Mouse (Mus musculus) fibroblast of lung, adult 2 months (primary cell): ENCODE results near the gene Klc3.

Experiments used
- DNase-seq: peaks from one replicate; pipeline ENCODE4 v3.0.0-alpha.2; 2011; ENCODE audit warnings: low read depth

The Klc3 gene

GRCm38 (mm10) chr7:19403731-19404296, at the start of gene Klc3:
Gene Klc3, minus strand, starts transcription at chr7:19404104.
- DNase-seq = no peak

- DNase-seq = no peak
These were observed 45.3 kb upstream of the Klc3 start for GRCm38 (mm10) chr7:19449165-19449564.

- DNase-seq = no peak
These were observed 43.8 kb upstream of the Klc3 start for GRCm38 (mm10) chr7:19447689-19448088.

- no peak for DNase-seq
These were observed 40.9 kb upstream of the Klc3 start for GRCm38 (mm10) chr7:19444801-19445200.

DNA sequence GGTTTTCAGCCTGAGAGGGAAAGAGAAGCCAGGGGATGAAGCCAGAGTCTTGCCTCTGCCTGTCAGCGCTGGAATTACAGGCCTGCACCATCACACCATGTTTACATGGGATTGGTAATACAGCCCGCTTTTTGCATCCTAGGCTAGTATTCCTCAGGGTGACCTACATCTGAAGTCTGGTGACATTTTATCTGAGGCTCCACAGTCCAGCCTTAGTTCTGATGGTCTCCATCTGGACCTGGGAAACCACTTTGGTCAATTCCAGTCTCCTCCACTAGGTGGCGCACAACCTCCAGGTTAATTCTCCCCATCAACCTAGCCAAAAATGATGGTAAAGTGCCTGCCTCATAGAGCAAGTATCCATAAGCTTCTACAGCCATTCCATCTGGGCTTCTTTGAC, 39.4 kb upstream of the Klc3 start:
- DNase-seq = peak; percentile 33

DNA sequence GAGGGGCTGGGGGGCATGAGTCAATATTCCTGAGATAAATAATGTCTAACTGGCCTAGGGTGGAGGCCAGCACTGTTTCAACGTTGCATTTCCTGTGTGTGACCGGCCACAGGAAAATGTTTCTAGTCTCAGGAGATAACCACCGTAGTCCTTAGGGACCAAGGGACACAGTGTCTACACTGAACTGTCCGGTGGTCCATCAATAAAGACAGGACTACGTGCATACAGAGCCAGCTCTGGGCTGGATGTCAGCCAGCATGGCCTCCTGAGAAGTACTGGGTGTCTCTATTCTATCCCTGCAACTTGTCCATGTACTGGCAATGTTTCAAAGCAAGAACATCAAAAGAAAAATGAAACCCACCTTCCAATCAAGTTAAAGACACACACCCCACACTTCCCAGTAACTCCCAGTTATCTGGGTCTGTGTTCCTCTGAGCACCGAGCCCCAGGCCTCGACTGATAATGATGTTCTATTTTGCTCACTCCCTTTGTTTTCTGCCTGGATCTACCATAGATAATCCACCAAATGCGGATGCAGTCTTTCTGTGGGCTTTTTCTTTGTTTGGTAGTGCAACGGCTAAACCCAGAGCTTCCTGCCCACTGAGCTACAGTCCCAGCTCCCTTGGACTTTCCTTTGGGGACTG, 37.7 kb upstream of the Klc3 start:
- no peak for DNase-seq

- DNase-seq = no peak
These were observed 33.1 kb upstream of the Klc3 start for GRCm38 (mm10) chr7:19437048-19437447.

DNA sequence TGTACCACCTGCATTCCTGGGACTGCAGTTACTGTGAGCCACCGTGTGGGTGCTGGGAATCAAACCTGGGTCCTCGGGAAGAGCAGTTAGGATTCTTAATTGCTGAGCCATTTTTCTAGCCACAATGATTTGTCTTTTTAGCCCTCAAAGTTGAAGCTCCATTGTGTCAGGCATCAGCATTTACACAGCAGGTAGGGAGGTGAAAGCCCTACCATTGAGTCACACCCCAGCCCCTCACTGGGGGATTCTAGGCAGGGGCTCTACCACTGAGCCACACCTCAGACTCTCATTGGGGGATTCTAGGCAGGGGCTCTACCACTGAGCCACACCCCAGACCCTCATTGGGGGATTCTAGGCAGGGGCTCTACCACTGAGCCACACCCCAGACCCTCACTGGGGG, 32.4 kb upstream of the Klc3 start:
- DNase-seq = no peak

- DNase-seq = no peak
These were observed 28.6 kb upstream of the Klc3 start for GRCm38 (mm10) chr7:19432475-19432874.

DNA sequence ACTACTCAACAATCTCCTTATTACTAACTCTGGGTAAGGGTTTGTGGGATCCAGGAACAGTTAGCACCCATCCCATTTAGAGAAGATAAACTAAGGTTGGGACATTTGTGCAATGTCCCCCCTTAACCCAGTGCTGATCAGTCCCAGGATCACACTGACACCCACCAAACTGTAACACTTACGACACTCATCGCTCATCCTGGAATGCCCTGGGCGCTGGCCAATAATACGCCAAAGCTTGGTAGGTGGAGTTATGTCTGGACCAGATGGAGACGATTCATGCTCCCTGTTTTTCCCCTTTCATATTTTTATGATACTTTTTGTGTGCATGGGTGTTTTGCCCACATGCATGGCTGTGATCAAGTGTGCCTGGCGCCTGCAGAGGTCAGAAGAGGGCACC, 26.5 kb upstream of the Klc3 start:
- no peak for DNase-seq

DNA sequence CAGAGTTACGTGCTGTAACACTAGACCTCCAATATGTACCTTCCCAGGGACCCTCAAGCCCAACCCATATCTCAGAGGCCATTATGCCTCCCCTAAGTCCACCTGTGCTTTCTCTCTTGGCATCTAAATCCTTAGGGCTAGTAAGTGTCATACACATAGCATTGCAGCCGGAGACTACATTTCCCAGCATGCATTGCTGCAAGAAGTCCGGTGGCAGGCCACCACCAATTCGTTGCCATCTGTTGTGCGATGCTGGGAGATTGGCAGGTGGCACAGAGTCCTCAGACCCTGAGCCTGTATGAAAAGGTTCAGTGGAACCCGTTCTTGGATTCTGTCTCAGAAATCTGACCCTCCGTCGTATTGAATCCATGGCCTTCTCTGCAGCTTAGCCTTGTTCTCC, 25.8 kb upstream of the Klc3 start:
- no peak for DNase-seq

DNA sequence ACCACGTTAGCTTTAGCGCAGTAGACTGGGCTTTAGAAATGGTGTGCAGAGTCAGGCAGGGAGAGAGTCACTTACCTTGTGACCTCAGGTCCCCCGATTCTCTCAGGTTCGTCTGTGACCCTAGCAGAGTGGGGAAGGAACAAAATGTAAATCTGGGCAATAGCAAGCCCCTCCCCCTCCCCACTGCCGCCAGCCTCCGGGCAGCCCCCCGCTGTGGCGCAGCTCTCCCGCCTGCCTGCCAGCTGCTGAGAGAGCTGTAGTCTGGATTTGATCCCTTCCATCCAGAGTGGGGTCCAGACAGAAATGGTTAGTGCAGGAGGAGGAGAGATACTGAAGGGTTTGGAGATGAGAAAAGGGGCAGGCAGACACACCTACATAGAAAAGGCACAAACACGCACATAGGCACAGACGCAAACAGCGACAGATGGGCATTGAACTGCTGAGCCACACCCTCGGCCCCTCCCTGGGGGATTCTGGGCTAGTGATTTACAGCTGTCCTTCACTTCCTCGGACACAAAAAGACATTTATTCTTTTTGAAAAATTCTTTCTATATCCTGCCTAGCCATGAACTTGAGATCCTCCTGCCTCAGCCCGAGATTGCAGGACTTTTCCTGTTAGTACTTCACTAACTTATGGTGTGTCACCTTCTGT, 24.2 kb upstream of the Klc3 start:
- DNase-seq = no peak

DNA sequence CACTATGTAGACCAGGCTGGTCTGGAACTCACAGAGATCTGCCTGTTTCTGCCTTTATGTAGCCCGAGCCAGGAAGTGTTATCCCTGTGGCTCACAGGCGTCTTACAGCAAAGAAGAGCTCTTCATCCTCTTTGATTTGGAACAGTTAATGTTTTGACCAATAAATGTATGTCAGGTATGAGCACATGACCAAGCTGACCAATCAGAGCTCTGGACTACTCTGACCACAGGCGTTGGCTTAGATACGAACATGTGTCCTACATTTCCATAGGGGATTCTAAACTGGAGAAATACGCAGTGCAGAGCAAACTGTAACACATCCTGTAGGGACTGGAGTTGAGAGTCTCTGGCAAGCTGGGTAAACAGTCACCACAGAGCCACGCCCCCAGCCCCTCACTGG, 23.0 kb upstream of the Klc3 start:
- no peak for DNase-seq

DNA sequence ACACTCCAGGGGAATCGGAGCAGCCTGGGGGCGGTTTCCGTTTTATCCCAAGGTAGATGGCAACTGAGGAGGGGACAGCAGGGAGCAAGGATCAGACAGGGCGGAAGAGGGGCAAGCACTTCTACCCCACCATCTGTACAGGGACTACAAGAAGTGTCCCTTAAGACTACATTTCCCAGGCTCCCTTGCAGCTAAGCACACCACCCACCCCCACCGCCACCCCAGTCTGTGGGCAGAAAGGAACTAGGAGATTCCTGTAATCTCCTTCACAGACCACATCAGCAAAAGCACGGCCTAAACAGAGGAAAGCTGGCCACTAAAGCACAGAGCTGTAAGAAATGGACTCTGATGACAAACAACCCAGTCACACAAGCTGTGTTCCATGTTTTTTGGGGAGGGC, 22.4 kb upstream of the Klc3 start:
- DNase-seq = no peak

DNA sequence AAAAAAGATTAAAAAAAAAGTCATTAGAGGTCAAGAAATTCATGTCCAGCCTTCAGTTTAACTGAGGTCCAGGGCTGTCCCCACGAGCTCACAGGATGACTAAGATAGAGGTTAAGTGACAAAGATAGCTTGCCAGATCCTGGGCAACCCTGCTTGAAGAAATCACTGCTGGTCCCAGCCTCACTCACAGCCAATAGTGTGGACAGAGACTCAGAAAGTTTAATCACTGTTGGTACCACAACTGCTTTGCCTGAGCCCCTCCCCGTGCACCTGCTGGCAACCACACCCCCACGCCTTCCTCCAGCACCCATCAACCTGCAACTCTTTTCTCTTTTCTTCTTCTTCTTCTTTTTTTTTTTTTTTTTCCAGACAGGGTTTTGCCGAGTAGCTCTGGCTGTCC, 20.1 kb upstream of the Klc3 start:
- no peak for DNase-seq

DNA sequence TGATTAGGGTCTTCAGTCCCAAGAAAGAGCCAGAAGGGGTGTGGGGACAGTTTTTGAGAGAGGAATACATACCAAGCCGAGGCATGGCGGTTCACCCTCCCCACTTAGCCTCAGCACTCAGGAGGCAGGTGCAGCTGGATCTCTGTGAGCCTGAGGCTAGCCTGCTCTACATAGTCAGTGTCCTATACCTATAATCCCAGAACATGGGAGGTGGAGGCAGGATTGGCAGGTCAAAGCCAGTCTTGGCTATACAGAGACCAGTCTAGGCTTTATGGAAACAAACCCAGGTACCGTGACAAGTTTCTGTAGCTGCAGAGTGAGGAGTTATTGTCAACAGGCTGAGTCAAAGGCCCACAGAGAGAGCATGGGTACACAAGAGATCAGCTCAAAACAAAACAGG, 19.2 kb upstream of the Klc3 start:
- no peak for DNase-seq

DNA sequence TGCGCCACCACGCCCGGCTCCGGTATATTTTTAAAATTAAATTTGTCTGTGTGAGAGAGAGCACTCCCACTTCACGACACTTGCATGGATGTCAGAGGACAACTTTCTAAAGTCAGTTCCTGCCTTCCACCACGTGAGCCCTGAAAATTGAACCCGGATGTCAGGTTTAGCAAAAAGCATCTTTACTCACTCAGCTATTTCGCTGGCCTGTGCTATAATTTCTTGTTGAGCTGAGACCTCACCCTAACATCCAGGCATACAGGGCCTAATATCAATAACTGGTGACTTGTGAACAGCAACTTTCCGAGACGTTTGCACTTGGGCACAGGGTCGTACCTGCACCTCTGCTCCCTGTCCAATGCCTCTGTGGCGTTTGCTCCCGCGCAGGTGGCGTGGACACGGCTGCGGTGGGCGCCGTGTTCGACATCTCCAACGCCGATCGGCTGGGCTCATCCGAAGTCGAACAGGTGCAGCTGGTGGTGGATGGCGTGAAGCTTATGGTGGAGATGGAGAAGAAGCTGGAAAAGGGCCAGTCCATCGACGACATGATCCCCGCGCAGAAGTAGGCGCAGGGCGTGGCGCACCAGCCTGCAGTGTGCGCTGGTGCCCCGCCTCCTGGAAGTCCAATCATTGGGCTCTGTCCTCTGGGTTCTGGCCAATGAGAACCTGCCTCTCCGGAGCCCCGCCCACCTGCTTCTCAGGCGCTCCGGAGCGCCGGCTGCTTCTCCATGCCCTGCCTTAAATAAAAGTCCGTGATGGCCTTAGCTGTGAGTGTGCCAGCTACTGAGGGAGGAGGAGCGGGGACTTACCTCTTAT, 17.1 kb upstream of the Klc3 start:
- peak; percentile 40 for DNase-seq

- no peak for DNase-seq
These were observed 16.2 kb upstream of the Klc3 start for GRCm38 (mm10) chr7:19420121-19420520.

DNA sequence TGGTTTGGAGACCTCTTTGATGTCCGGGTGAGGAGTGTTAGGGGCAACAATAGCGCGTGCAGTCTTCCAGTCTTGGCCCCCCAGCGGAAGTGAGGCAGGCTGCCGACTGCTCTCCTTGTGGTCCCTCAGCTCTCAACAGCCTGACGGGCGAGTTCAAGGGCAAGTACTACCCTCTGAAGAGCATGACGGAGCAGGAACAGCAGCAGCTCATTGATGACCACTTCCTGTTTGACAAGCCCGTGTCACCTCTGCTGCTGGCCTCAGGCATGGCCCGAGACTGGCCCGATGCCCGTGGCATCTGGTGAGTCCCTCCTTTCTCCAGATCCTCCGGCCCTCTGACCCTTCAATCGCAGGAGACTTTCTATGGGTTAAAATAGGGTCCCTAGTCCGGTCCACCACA, 12.7 kb upstream of the Klc3 start:
- no peak for DNase-seq

GRCm38 (mm10) chr7:19413525-19413924, 9.6 kb upstream of the Klc3 start:
- DNase-seq = no peak

- DNase-seq = no peak
These were observed 7.9 kb upstream of the Klc3 start for GRCm38 (mm10) chr7:19411783-19412182.

DNA sequence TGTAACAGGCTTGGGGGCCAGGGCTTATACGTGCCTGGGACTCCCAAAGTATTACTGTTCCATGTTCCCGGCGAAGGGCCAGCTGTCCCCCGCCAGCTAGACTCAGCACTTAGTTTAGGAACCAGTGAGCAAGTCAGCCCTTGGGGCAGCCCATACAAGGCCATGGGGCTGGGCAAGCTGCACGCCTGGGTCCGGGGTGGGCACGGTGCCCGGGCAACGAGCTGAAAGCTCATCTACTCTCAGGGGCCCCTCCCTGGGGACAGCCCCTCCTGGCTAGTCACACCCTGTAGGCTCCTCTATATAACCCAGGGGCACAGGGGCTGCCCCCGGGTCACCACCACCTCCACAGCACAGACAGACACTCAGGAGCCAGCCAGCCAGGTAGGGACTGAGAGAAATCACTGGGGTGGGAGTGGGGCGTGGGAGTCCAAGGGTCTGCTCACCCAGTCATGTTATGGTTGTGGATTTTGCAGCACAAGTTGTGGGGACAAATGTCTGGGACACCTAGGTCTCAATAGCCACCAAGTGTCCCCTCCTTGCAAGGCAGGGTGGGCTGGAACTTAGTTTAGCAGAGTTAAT, 7.0 kb upstream of the Klc3 start:
- DNase-seq = no peak

DNA sequence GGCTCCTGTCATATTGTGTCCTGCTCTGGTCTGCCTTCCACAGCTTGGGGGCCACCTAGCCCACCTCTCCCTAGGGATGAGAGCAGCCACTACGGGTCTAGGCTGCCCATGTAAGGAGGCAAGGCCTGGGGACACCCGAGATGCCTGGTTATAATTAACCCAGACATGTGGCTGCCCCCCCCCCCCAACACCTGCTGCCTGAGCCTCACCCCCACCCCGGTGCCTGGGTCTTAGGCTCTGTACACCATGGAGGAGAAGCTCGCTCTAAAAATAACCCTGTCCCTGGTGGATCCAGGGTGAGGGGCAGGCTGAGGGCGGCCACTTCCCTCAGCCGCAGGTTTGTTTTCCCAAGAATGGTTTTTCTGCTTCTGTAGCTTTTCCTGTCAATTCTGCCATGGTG, 5.8 kb upstream of the Klc3 start:
- no peak for DNase-seq
